Mouse (Mus musculus) adrenal gland, adult 18-20 months (tissue): Measurements from ENCODE around the gene Gstt1. TPM values are rescaled to one million over a fixed set of nuclear protein-coding genes. Genes with fewer than 3 reads are reported as not detected.
A peak's percentile ranks its signal among the peaks of the same experiment; 100 is the strongest.
"Not testable (repeated sequence)": the region's sequence is repeated elsewhere in the genome, so short reads cannot be mapped to it uniquely, and the experiment has no call there.

Experiments
- DNase-seq, 2 experiments: peaks; one replicate each; pipeline ENCODE4 v3.0.0; 2021 to 2022; ENCODE audit warnings: low spot score in 2 of 2
- long read RNA-seq, 2 experiments: library from polyadenylated mRNA; stranded (forward); transcript quantifications; one replicate each; pipeline ENCODE4 v2.0.0; 2021
- total RNA-seq, 2 experiments: library from RNA; stranded (reverse); gene quantifications; 1 replicate in 1 of 2; 2 replicates in 1 of 2; pipeline ENCODE4 v1.2.3; 2021

The Gstt1 gene
- 10 to 100 TPM; 57.9 to 82.4 TPM for total RNA-seq
- long read RNA-seq, experiment 1, transcript Gstt1-201 (5 exons, 1,037 nt), result major isoform, 23 of 25 reads
- long read RNA-seq, experiment 1, partial matches to known transcripts, result 1 of 25 reads
- long read RNA-seq, experiment 1, other reads (novel, unspliced or antisense), result 1 of 25 reads
- long read RNA-seq, experiment 2, transcript Gstt1-201 (5 exons, 1,037 nt), result major isoform, 51 of 59 reads
- long read RNA-seq, experiment 2, partial matches to known transcripts, result 6 of 59 reads
- long read RNA-seq, experiment 2, other reads (novel, unspliced or antisense), result 2 of 59 reads

GRCm38 (mm10) chr10:75798176-75798696 is at the start of gene Gstt1:
Gstt1 (minus strand) TSS chr10:75798584.
- DNase-seq, result peak; percentile 51 to 57

GRCm38 (mm10) chr10:75845306-75845930 is 47.0 kb upstream of the Gstt1 start:
- no peak for DNase-seq

GRCm38 (mm10) chr10:75844800-75845199 is 46.4 kb upstream of the Gstt1 start:
- DNase-seq, result no peak

GRCm38 (mm10) chr10:75843898-75844297 is 45.5 kb upstream of the Gstt1 start:
- DNase-seq, result not testable (repeated sequence)

- no peak for DNase-seq
Measured at GRCm38 (mm10) chr10:75839092-75839491, 40.7 kb upstream of the Gstt1 start.

GRCm38 (mm10) chr10:75837248-75837759 is 38.9 kb upstream of the Gstt1 start, which contains the start of gene Gstt2:
Gstt2 (minus strand) TSS chr10:75837424.
- peak; percentile 86 to 91 for DNase-seq

- no peak for DNase-seq
Measured at GRCm38 (mm10) chr10:75835761-75836531, 37.6 kb upstream of the Gstt1 start.

GRCm38 (mm10) chr10:75835307-75835706 is 36.9 kb upstream of the Gstt1 start:
- DNase-seq, result peak; percentile 58 to 62

- no peak for DNase-seq
Measured at GRCm38 (mm10) chr10:75834721-75835120, 36.3 kb upstream of the Gstt1 start.

GRCm38 (mm10) chr10:75834250-75834649 is 35.9 kb upstream of the Gstt1 start:
- peak; percentile 67 to 70 for DNase-seq

- peak in 1 of 2 experiments; percentile 45 for DNase-seq
Measured at GRCm38 (mm10) chr10:75833456-75834080, 35.2 kb upstream of the Gstt1 start.

- DNase-seq, result peak; percentile 67
Measured at GRCm38 (mm10) chr10:75832272-75832895, 34.0 kb upstream of the Gstt1 start.

- no peak for DNase-seq
Measured at GRCm38 (mm10) chr10:75830275-75830670, 31.9 kb upstream of the Gstt1 start.

GRCm38 (mm10) chr10:75829529-75830274 is 31.3 kb upstream of the Gstt1 start:
- no peak for DNase-seq

- peak in 1 of 2 experiments; percentile 38 for DNase-seq
Measured at GRCm38 (mm10) chr10:75828500-75828931, 30.1 kb upstream of the Gstt1 start.

- peak in 1 of 2 experiments; percentile 40 for DNase-seq
Measured at GRCm38 (mm10) chr10:75827668-75828360, 29.4 kb upstream of the Gstt1 start.

- no peak for DNase-seq
Measured at GRCm38 (mm10) chr10:75824530-75824929, 26.1 kb upstream of the Gstt1 start.

- no peak for DNase-seq
Measured at GRCm38 (mm10) chr10:75823782-75824181, 25.4 kb upstream of the Gstt1 start.

GRCm38 (mm10) chr10:75822443-75822842 is 24.1 kb upstream of the Gstt1 start, which contains the start of gene Gstt4:
Gstt4 (minus strand) TSS chr10:75822543.
- no peak for DNase-seq
